Mouse (Mus musculus) c-Kit-negative CD71-positive TER-119-positive erythroid progenitor cells, embryonic 14.5 days (primary cell): ENCODE measurements around the gene Adad2.

Experiments used
- DNase-seq: peaks from one replicate; pipeline ENCODE4 v3.0.0-alpha.2; 2013; ENCODE audit warnings: low read depth, low spot score

Gene Adad2

DNA sequence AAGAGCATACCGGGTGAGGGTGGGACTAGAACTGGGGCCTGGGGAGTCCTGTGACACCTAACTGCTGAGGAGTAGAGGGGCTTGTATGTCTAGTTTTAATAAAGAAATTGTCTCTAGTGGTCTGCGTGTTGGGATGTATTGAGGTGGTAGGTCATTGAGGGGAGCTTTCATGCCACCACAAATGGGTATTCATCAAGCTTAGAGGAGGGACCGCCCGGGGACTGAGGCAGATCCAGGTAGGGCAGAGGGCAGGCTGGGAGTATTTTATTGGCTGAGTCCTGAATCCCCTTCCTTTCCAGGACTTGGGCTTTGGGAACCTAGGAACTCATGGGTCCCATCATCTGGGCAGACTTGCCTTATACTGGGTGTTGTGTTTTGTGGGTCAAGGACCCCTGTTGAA, 4.3 kb downstream of the Adad2 start:
- no peak for DNase-seq

GRCm38 (mm10) chr8:119617586-119617985, 5.0 kb downstream of the Adad2 start:
- no peak for DNase-seq

DNA sequence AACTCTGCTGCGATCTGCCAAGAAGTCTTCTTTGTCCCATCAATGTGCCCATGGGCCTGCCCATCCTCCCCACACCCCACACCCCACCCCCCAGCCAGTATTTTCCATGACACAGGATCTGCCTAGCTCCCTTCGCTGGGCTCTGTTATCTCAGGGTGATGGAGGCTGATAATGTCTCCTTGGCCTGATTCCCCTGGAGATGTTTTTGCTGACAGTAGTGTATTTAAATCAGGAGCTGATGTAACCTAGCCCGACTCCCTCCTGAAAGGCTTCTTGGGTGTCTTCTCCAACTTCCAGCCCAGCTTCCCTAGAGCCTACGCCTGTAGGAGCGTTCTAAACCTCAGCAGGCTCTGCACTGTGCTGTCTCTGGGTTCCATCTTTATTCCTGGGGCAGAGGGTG, 6.3 kb downstream of the Adad2 start:
- DNase-seq: no peak

DNA sequence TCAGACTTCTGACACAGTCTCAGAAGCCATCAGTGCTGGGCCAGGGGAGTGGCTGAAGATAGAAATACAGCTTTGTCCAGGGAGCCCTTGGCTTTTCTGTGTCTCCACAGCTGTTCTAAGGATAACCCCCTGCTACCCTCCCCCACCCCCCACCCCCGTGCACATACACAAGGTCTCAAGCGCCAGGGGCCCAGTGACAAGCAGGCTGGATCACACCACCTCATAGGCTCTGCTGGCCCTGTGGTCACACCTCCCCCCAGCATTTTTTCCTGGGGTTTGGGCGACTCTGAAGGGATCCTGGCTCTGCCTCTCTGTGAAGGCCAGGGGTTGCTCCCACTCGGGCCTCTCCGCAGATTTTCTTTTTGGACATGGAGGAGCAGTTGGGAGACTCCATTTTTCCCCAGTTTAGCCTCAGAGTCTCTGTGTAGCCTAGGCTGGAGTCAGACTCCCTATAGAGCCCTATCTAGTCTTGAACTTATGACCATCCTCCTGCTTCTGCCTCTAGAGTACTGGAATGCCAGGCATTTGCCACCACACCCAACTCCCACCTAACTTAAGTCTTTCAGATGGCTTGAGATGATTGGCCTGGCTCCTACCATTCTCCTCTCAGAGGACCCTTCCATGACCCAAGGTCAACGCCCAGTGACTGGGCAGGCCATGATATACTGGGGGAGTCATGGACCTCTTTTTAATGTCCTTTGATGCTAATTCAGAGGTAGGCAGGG, 7.7 kb downstream of the Adad2 start:
- no peak for DNase-seq

DNA sequence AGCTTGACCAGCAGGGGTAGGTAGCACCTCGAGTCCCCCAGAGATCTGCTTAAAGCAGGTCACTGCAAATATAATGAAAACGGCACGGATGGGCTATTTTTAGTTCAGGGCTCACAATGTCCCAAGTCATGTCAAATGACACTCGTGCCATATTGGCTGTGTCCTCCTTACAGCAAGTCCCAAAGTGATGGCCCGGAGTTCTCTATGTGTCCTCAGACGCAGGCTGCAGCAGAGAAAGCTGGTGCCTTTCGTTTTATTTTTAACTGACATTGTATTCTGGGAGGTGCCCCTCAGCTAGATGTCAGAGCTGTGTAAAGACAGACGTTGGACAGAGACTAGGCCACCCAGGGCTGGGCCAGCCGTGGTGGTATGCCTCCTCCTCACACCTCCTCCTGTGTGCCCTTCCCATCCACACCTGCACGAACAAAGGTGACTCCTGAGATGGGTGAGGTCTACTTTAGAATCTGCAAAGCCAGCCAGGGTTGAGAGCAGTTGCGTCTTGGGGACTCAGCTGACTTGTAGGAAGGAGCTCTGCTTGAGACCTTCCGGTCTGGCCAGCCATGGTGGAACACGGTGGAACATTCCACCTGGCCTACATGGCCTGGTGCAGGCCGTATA, 8.4 kb downstream of the Adad2 start:
- DNase-seq: no peak

DNA sequence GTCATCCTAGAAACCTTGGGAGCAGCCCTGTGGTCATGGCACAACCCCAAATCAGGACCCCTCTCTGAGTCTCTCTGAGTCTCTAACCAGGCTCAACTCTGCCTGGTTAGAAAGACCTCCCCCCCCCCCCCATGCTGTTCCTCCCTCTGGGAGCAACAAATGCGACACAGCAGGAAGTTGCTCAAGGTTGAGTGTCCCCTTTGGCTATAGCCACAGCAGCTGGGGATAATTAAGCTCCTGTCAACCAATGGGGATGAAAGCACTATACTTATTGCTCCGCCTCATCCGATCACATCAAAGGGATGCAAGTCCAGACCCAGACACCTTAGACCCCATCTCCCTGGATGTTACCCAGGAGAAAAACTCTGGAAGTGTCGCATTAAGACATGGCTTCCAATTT, 10.0 kb downstream of the Adad2 start:
- DNase-seq: no peak

- no peak for DNase-seq
These were observed 10.5 kb downstream of the Adad2 start for GRCm38 (mm10) chr8:119623061-119623460.

GRCm38 (mm10) chr8:119623744-119624143, 11.2 kb downstream of the Adad2 start:
- DNase-seq: no peak

DNA sequence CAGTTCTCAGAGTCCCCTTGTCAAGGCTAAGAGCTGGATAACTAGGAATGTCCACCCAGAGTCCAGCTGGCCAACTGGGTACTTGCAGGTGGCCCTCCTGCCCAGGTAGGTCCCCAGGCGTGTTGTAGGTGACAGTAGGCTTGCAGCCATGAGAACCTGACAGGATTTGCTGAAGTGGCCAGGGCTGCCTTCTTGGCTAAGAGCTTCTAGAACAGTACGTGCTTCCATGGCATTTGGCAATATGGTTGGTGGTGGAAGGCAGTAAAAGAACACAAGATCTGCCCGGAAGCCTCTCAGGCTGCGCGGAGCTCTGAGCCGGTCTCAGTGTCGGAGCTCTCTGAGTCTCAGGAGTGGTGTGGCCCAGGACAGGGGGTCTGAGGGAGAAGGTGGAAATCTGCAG, 12.4 kb downstream of the Adad2 start:
- DNase-seq: no peak

DNA sequence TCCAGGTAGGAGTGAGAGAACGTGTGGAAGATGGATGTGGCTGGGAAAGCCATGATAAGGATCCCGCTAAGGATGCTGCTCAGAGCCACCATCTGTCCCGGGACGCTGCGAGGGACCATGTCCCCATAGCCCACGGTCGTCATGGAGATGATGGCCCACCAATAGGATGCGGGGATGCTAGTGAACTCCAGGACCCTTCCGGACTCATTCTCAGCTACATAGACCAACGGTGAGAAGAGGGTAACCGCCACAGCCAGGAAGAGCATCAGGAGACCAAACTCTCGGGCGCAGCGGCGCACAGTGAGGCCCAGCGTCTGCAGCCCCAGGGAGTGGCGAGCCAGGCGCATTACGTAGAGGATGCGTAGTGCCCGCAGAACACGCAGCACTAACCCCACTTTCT, 13.2 kb downstream of the Adad2 start:
- no peak for DNase-seq

- DNase-seq: no peak
These were observed 14.7 kb downstream of the Adad2 start for GRCm38 (mm10) chr8:119627199-119627598.

DNA sequence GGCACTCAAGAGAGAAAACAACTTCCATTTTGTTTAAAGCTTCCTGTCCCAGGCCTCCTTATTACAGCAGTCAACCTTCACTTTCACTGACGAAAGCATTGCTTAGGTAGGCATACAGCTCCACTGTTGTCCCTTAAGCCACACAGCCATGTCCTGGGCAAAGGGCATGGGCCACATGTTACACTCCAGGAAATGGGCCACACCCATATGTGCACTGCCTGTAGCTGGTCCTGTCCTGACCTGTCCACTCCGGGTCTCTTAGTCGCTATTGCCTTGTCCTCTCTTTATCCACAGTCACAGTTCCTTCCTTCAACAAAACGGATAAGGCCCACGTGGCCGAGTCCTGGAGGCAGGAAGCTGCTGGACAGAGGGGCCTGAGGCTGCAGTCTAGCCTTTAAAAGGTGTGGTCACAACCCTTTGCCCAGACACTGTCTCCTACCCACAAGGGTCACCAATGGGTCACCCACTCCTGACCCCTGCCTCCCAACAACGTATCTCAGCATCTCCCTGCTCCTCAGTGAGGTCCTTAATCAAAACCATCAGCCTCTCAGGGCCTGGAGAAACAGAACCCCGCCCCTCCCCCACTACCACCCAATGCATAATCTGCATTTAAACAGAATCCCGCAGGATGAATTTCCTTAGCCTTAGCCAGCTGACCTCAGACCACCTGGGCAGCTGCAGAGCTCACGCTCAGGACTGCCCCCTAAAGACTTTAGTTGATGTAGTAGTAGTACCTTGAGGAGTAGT, 15.2 kb downstream of the Adad2 start:
- no peak for DNase-seq

GRCm38 (mm10) chr8:119630841-119631240, 18.3 kb downstream of the Adad2 start:
- DNase-seq: no peak

GRCm38 (mm10) chr8:119632246-119632645, 19.7 kb downstream of the Adad2 start:
- no peak for DNase-seq

DNA sequence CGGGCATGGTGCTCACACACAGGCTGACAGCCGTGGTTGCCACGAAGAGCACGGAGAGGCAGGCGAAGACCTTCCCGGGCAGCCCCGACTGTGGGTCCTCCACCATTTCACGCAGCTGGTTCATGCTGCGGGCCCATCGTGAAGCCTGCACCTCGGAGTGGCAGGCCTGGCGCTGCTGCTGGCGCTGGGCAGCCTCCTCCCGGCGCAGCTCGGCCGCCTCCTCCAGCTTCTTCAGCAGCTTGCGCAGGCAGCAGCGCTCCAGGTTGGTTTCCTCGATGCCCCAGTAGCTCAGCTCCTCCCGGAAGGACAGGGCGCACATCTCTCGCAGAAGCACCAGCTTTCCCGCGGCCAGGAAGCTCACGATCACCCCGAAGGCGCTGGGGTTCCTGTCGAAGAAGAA, 20.4 kb downstream of the Adad2 start:
- DNase-seq: no peak

GRCm38 (mm10) chr8:119634616-119635336, 22.2 kb downstream of the Adad2 start:
- DNase-seq: no peak

GRCm38 (mm10) chr8:119635378-119635777, 22.8 kb downstream of the Adad2 start, which contains the start of gene Kcng4:
Gene Kcng4 (minus strand): TSS chr8:119635680.
- no peak for DNase-seq

- DNase-seq: no peak
These were observed 23.4 kb downstream of the Adad2 start for GRCm38 (mm10) chr8:119635958-119636357.

GRCm38 (mm10) chr8:119636766-119637165, 24.2 kb downstream of the Adad2 start:
- DNase-seq: no peak

DNA sequence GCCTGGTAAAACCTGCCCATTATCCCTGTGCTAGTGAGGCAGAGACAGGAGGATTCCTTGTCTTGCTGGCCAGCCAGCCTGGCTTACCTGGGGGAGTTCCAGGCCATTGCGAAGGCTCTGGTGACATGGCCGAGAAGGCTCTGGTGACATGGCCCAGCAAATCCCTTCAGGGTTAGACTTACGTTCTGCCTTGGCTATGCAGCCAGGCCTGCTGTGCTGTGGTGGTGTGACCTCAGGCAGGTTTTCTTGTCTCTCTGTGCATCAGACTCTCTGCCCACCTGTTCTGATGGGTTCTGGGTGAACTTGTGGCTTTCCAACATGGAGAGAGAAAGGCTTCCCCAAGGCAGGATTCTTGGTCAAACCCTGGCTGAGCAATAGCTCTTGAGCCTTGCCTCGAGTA, 24.8 kb downstream of the Adad2 start:
- no peak for DNase-seq

DNA sequence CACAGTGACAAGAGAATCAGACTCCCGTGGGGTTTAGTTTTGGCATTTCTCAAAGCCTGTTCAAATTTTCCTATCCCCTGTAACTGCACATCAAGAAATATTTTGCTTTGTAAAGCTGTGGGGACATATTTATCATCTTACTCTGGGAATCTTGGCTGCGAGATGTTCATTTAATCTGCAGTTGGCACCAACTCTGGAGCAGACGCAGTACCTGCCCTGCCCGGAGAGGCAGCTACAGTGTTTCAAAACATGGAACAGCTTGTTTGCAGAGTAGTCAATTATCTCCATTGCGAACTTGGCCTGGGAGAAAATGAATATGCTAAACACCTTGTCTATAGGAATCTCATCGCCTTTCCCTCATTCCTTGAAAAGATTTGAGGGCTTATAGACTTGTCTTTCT, 25.7 kb downstream of the Adad2 start:
- DNase-seq: no peak

- no peak for DNase-seq
These were observed 27.3 kb downstream of the Adad2 start for GRCm38 (mm10) chr8:119639798-119640197.
